Mouse (Mus musculus): ENCODE measurements around the gene Ttc4.

DNA sequence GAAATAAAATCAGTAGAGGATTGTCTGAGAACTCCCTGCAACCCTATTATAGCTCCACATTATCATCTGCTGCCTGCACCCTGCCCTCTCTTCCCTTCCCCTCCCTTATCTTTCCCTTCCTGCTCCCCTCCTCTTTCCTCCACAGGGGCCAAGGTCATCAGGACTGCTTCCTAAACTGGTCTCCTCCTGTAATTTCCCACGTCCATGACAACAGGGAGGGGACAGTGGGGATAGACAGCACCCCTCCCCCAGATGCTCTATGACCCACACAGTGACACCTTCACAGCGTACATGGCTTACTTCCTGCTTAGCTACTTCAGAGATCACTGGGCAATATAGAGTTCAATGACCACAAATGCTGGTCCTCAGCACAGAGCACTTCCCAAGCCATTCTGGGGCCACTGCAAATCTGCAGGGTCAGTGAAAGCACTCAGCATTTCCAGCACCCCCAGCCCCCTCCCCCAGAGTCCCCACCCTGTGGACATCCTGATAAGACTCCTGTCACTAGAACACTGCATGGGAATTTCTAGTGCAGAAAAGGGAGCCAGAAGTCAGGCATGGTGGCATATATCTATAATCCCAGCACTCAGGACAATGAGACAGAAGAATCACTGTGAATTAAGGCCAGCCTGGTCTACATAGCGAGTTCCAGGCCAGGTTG, 10.0 kb upstream of the Ttc4 start:
- TF ChIP-seq POLR2A (IDR thresholded peaks at IDR 0.05; ENCODE audit: low read depth, low read length) (no peak), CTCF (conservative IDR thresholded peaks at IDR 0.05; ENCODE audit: insufficient read depth, insufficient read length, low read depth, low read length) (no peak)

Data from kidney, adult 2 months (tissue).